Mouse (Mus musculus) CD4-positive, CD25-positive, alpha-beta regulatory T cell, adult 4 months (primary cell): ENCODE data around the gene Rph3a. TPM values are rescaled to one million over a fixed set of nuclear protein-coding genes. Genes with fewer than 3 reads are reported as not detected.
A peak's percentile ranks its signal among the peaks of the same experiment; 100 is the strongest.
"Not testable (repeated sequence)": the region's sequence is repeated elsewhere in the genome, so short reads cannot be mapped to it uniquely, and the experiment has no call there.

Experiments used
- ATAC-seq: one replicate; pipeline ENCODE4 v1.8.0; 2017
- polyA plus RNA-seq, 2 experiments: library from polyadenylated mRNA; unstranded; fragments of 100-300 nt; shearing (Covaris generic); gene quantifications; one replicate each; pipeline ENCODE4 v1.2.1; 2017

Rph3a gene
- polyA plus RNA-seq, 2 experiments from 2014 or later = not detected

DNA sequence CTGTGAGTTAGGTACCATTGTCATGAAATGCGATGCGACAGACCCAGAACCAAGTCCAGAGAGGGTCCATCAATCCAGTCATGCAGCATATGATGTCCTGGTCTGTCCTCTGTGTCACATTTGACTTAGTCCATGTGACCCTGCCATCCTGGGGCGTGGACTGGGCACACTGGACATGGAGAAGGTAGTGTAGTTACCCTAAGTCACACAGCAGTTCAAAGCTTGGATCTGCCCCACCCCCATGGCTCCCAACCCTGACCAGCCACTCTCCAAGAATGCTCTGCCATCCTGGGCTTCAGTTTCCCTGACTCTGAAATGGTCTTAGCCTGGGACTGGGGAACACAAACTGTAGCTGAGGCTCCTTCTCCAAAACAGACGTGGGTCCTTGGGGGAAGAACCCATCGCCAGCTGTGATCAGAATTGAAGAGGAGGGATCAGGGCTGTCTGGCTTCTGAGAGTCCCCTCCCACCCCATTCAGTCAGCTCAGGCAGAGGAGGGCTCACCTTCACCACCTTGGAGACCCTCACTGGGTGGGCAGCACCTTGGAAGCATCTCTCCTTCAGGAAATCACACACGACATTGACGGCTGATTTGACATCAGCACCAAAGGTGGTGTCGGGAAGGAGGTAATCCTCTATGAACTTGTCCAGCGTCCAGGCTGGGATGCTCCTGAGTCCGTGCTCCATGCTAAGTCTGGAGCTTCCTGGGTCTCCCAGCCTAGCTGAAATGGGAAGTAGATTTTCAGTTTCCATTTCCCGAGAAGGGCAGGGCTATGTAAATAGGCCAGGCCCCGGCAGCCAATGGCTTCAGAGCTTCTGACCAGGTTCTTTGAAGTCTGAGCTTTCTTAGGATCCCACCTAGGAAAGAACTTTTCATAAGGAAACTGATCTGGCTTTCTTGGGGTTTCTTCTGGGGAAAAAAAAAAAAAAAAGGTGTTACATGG lies 102.8 kb downstream of the Rph3a start, which contains the start of gene Oas1a:
TSS of gene Oas1a (minus strand) at position 731 of the 943 bp plus-strand sequence.
- peak; percentile 45 for ATAC-seq

DNA sequence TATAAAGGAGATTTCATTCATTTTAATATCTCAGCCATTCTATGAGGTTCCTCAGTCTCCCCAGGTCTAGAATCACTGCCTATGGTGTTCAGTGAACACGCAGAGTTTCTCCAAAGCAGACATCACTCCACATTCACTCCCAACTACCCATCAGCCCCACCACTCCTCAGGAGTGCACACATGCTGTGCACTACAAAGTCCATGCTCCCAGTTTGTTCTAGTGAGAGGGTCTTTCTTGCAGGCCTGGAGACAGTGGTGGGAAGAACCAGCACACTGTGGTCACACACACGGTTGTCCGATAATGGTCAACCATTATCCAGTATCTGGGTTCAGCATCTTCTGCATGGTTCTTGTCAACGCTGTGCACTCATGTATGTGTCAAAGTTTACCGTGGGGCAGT lies 107.8 kb downstream of the Rph3a start:
- ATAC-seq = no peak

DNA sequence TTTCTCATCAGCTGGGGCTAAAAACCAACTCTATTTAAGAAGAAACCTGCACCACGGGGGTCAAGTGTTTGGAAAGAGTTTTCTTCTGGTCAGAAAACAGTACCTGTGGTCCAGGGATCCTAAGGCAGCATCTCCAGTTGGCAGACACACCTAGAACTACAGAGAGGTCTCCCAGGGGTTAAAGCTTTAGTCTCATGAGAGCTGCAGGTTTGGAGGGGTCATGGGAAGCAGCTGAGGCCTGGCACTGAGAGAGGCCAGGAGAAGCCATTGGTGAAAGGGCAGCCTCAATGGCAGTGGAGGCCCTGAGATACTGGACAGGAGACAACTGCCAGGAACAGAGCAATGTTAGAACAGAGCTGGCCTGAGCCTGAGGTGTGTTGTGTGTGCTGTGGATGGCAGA lies 109.2 kb downstream of the Rph3a start:
- no peak for ATAC-seq

DNA sequence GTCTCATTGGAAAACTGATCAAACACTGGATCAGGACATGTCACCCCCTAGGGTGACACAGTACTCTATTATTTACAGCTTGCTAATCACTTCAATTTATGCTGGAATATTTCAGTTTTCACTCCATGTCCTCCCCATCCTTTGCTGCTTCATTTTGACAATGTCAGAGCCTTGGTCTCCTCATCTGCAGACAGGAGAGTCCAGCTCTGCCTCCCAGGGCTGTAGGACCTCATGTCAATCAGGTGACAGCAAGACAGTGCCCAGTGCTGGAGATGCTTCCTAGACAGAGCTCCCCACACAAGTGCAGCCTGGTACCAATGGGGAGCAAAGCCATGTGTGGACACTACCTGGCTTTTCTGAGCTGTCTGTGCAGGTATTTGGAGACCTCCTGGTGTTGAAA lies 111.2 kb downstream of the Rph3a start:
- ATAC-seq = no peak

DNA sequence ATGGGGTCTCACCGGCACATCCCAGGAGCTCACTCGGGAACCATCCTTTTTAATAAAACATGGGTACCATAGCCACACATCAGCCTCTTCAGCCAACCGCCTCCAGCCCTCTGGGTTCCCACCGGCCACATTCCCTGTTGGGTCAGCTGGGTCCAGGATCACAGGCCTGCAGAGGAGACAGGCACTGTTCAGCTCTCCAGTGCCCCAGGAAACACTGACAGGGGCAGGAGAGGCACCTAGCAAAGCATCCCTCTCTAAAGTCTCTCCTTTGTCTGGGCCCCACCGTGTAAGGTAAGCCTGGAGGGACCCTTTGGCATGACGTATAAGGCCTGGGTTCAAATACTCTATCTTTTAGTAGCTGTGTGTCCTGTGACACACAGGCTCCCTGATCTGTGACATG lies 111.6 kb downstream of the Rph3a start:
- ATAC-seq = no peak

DNA sequence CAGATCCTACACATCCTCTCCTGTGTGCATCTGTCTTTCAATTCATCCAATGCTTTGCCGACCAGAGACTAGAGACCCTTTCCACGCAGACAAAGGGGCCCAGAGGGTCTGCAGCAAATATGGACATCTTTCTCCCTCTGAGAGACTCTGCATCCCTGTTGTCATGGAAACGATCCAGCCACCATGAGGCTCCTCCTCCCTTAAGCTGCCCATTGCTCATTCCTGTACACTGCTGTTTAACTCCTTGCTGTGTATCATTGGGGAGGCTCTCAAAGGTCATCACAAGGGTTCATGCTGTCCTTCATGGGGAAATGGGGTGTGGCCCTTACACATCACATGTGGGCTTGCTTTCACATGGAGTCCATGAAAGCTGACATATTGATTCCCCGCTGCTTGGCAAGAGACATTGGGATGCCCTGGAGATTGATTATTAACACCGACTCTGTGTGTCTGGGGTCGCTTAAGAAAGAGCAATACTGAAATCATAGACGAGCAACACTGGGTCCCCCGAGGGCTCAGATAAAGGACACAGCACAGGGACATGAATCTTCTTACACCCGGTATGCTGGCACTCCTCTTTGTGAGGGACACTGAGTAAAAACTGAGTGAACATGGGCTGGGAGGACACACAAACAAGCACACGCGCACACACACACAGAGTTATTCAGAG lies 114.5 kb downstream of the Rph3a start:
- no peak for ATAC-seq

DNA sequence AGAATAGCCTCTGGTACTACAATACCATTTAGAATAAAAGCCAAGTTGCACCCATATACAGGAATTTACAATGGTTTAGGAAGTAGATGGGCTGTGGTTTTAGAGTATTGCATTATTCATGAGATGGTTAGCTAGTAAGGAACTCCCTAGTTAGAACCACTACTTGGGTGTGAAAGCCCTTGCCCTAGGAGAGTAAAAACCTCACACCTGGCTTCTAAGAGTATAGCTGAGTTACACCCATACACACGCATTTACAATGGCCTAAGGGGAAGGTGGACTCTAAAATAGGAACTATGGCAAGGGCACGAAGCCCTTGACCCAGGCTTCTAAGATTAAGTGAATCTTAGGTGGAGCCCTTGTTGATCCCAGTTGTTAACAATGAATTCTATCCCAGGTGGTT lies 115.2 kb downstream of the Rph3a start:
- ATAC-seq = not testable (repeated sequence)

DNA sequence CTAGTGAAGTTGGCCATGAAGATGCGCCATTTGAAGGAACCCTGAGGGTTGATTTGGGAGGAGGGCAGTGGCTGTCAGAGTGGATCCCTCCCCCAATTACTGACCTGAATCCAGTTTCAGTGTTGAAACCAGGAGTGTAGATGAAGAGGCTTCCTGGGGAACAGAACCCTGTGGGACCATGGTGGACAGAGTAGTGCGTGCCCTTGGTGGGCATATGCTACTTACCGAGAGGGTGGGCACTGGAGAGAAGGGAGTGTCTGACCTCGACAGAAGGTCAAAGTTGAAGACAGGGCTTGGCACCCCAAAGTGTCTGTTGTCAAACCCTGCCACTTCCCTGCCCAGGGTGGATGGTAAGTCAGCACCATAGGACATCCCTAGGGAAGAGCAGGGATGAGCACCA lies 116.0 kb downstream of the Rph3a start:
- ATAC-seq = not testable (repeated sequence)

DNA sequence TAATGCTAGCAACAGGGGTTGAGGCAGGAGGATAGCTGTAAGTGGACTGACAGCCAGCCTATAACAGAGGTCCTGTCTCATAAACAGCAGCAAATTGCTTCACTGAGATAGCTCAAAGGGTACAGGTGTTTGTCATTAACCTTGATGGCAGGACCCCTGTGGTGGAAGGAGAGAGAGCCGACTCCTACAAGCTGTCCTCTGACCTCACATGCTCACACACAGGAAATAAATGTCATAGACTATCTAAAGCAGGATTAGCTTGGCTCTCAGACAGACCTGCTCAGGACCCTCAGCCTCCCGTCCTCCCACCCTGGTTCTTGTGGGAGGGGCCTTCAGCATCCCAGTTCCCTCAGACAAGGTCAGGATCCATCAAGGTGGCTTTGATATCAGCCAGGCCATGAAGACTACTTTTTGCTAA lies 117.6 kb downstream of the Rph3a start:
- ATAC-seq = no peak

DNA sequence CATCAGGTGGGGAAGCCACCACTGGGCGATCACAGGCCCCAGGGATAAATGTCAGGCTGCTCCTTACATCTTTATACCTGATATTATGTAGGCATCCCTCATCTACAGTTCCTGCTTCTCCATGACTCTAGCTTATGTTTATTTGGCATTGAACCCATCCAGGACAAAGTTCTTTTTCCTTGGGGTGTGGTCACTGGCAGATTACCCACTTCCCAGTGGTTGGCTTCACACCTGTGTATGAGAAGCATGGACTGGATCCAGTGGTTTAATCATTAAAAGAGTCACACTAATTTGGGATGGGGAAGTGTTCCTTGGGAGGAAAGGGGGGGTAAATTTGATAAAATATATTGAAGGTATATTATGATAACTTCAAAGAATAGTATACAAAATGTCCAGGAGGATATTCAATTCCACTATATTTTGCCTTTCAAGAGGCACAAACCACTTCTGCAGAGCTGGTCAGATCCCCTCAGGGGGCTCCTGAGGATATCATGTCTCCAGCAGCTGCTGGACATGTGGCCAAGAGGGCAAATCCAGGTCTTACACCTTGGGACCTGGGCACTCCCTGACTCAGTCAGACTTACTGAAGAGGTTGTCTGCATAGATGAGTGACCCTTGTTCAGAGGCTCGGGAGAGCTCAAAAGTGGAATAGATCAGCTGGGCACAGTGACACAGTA lies 118.2 kb downstream of the Rph3a start:
- ATAC-seq = not testable (repeated sequence)

DNA sequence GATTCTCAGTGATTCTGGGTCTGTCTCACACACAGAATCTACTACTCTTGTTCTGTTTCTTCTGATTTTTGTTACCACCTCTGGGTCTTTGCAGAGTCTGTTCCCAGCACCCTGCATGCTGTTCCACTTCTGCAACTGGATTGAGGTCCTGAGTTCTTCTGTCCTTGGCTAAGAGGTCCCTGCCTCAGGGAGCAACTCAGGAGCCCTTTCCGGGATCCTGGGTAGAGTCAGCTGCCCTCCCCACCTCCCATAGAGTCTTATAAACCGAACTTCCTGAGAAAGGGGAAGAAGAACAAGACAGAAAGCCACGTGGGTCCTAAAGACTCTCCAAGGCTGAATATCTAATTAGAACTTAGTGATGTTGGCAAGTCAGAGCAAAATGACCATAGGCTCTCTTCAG lies 118.9 kb downstream of the Rph3a start:
- ATAC-seq = no peak

Other genes starting within 250 kb of the Rph3a start
- gene Oas3, start 232.4 kb downstream of the Rph3a start, polyA plus RNA-seq = 10 to 100 TPM; 12.9 to 24.4 TPM
- gene Oas1e, start 214.6 kb downstream of the Rph3a start, polyA plus RNA-seq = not detected
- 10 to 100 TPM; 16.2 to 19.2 TPM for gene Oas1c, start 197.6 kb downstream of the Rph3a start, polyA plus RNA-seq
- not detected for gene Oas1f, start 162.7 kb downstream of the Rph3a start, polyA plus RNA-seq
- gene Oas1h, start 148.7 kb downstream of the Rph3a start, polyA plus RNA-seq = not detected
- 1 to 10 TPM in 1 of 2 experiments, not detected in 1; 1.2 TPM for gene Oas1g, start 122.5 kb downstream of the Rph3a start, polyA plus RNA-seq
- gene Oas1a, start 102.6 kb downstream of the Rph3a start, polyA plus RNA-seq = 10 to 100 TPM; 44.7 to 54.6 TPM
- gene Oas1d, start 95.6 kb downstream of the Rph3a start, polyA plus RNA-seq = not detected
- gene Ptpn11, start 181.3 kb upstream of the Rph3a start, polyA plus RNA-seq = 1 to 10 TPM; 7.2 to 8.0 TPM
- 1,000 to 10,000 TPM; 1,708 to 1,898 TPM for gene Rpl6, start 194.4 kb upstream of the Rph3a start, polyA plus RNA-seq
- 1 to 10 TPM; 8.8 to 9.8 TPM for gene Hectd4, start 210.1 kb upstream of the Rph3a start, polyA plus RNA-seq